Mouse (Mus musculus) ovary, adult 18-20 months (tissue): ENCODE results near the gene Ncaph2.

Experiments used
- DNase-seq: peaks from one replicate; pipeline ENCODE4 v3.0.0; 2022; ENCODE audit warnings: low spot score, mixed read lengths

Gene Ncaph2

GRCm38 (mm10) chr15:89343325-89343724 lies 12.2 kb upstream of the Ncaph2 start:
- DNase-seq: no peak

GRCm38 (mm10) chr15:89350447-89350846 lies 5.1 kb upstream of the Ncaph2 start:
- no peak for DNase-seq

DNA sequence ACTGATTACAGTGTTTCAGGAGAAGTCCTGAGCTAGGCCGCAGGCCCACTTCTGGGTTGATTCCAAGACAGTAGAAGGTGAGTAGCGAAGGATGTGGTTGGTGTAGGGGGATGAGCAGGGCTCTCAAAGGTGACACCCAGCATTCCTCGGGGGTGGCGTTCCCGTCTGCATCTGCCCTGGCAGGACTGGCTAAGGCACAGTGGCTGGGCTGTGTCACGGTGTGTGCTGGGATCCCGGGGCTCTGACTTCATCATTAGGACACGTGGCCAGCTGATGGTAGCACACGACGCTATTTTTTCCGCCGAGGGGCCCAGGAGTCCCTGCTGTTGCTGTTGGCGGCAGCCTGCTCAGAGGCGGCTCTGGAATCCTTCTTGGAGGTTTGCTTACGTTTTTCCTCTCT lies 4.2 kb upstream of the Ncaph2 start:
- DNase-seq: no peak

GRCm38 (mm10) chr15:89352054-89352453 lies 3.5 kb upstream of the Ncaph2 start:
- no peak for DNase-seq

- no peak for DNase-seq
These were observed 2.7 kb upstream of the Ncaph2 start for GRCm38 (mm10) chr15:89352795-89353194.

DNA sequence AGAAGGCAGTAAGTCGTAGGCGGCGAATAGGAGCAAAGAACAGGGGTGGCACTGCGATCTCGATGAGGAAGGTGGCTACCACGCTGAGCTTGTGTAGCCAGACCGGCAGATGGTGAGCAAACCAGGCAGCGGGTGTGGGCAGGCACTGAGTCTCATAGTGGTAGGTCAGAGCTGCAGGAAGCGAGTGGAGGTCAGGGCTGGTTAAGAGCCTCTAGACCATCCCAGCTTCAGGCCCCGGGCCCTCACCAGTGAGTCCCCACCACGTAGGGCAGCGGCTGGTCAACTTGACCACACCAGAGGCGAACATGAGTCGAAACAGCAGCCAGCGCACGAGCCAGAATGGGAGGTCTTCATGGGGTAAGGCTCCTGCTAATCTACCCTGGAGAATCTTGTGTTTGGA lies 1.7 kb upstream of the Ncaph2 start:
- DNase-seq: no peak

DNA sequence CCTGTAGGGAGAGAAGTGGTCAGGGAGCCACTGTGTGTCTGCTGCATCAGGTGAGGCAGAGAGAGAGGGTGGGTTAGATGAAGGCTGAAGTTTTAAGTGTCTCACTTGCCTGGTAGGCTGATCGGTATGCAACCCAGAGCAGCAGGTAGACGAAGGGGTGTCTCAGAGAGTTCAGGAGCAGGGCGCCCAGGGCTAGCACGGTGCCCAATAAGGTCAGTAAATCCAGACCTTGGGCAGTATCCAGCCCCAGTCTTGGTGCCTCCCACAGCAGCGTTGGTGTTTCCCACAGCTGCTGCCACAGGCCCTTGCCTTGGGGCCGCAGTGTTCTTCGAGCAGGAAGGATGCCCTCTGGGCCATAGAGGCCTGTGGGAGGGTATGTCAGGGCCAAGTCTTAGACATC lies 1.1 kb upstream of the Ncaph2 start:
- no peak for DNase-seq

- DNase-seq: peak; percentile 65
These were observed 853 bp downstream of the Ncaph2 start for GRCm38 (mm10) chr15:89356372-89356771.

GRCm38 (mm10) chr15:89358784-89359183 lies 3.3 kb downstream of the Ncaph2 start:
- DNase-seq: no peak

- no peak for DNase-seq
These were observed 7.5 kb downstream of the Ncaph2 start for GRCm38 (mm10) chr15:89363051-89363450.

GRCm38 (mm10) chr15:89365141-89365551 lies 9.6 kb downstream of the Ncaph2 start:
- no peak for DNase-seq

DNA sequence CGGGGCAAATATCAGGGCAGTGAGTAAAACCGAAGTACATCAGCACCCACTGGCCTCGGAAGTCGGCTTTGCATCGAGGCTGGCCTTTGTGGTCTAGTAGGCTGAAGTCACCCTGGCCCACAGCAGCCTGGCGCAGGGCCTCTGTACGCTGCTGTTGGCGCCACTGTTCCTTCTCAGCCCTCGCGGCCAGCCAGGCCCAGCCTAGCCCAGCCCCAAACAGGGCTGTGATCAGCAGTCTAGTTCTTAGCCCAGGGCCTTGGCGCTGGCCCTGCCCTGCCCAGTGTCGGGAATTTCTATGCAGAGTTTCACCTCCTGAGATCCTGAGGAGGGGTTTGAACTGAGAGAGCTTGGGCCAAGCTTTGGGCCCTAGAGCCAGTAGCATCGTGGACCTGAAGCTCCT lies 16.5 kb downstream of the Ncaph2 start:
- no peak for DNase-seq

DNA sequence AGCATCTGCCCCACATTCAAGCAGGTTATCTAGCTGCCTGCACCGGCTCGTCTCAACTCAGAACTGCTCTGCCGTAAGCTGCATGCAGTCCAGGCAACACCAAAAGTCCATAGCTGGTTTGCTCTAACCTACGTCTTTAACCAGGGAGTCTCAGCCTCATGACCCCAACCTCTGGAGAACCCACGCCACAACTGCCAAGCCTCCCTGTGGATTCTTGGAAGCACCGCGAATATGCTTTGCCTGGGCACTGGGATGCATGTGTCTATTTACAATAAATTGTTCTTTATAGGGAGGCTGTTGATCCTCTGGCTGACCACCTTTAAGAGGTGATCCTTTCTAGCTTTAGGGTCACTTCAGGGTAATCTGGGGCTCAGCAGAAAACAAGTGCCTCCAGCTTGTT lies 17.0 kb downstream of the Ncaph2 start:
- no peak for DNase-seq

DNA sequence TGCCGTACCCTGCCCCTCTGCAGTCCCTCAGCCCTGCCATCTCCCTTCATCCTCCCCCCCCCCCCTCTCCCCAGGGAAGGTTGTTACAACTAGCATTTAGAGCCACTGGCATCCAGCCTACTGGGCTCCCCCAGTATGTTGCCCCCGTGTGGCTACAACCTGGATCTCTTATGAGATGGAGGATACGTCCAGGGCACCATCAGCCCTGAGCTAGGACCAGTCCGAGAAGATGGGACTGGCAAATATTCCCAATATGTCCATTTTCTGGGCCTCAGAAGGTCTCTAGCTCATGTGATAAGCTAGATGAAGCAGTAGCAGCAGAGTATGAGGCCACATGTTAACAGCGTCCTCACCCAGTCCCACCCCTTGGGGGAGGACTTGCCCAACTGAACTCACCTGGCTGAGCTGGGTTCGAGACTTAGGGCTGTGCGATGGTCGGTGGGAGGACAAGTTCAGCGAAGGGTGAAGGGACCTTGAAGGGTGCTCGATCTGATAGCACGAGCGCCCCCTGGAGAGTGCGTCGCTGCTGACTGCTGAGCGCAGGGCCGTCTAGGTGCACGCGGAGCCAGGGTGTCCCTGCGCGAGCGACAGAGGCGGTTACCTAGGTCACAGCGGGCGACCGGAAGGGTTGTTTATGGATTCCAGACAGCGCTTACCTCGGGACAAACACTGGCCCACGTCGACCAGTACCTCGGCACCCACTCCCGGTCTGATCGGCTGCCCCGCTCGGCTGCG lies 17.7 kb downstream of the Ncaph2 start:
- DNase-seq: peak; percentile 63

DNA sequence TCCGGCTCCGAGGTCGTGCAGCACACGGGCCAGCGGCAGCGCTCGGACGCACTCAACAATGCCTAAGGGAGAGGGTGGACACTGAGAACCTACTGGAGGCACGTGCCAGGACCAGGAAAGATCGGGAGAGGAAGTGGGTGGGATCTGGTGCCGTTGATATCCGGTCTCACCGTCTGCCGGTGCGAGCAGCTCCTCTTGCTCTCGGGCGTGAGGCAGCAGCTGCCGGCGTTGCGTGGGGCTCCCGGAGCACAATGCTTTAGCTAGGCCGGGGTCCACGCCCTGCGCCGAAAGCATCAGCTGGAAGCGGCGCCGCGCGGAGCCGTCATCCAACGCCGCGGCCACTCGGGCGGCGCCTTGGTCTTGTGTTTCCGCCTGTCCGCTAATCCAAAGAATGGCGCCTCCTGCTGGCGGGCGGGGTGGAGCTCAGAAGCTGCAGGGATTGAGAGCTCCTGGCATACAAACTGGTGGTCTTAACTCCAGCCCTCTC lies 18.3 kb downstream of the Ncaph2 start, which contains the start of gene Sco2:
Sco2 (minus strand) TSS at position 85 of the 487 bp plus-strand sequence.
- peak; percentile 73 for DNase-seq

DNA sequence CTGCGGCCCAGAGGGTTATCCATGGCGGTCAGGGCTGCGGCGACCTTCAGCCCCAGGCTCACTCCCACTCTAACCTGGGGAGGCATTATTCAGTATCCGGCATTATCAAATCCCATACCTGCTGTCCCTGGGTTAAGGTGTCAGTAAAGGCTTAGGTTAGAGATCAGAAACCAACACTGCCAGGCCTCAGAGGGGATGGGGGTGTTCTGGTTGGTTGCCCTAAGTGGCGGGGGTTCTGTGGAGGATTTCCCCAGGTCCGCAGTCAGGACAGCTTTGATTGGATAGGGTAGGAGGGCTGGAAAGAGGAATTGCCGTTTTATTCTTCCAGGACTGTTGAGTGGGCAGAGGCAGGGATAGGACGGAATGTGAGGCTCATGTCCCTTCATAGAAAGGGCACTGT lies 18.8 kb downstream of the Ncaph2 start:
- no peak for DNase-seq

DNA sequence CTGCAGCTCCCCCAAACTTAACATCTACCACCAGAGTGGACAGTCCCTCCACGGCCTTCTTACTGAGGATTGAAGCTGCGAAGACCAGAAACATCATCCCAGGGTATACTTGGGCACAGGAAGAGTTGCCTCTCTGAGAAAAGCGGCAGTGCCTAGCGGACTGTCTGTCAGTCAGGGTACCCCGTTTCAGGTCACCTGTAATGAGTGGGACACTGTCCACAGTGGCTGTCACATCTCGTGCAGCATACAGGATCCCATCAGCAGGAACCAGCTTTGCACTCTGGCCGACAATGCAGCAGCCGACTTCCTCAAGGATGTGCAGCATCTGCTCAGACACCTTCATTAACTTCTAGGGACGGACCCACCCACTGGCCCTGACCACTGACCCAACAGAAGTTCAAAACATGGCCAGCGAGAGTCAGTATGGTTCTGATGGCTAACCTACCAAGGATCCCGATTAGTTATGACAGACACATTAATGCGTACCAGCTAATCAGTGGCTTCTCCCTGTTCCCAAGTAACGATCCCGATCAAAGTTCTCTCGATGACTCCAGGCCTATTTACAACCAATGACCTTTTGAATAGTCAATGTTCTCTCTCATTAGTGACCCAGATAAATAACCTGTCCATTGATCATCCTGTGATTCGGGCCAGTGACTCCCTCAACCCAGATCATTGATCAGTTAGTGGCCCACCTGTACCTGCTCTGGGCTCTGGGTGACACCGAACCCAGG lies 19.4 kb downstream of the Ncaph2 start:
- no peak for DNase-seq

GRCm38 (mm10) chr15:89376040-89376439 lies 20.5 kb downstream of the Ncaph2 start:
- DNase-seq: no peak

DNA sequence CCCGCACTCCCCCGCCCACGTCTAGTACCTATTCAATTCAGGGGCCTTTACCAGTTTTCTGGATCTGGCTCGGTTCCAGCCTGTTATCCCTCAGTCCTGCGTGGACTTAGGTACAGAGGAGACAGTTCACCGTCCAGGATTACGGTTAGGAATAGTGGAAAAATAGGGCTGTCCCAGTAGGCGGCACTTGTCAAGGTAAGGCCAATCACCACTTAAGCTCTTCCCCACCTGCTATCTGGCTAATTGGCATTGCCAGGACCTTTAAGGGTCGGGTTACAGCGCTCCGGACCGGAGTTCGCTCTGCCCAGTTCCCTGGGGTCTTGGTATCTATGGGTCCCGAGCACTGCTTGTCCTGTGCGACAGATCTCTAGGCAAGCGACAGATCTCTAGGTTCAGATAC lies 21.4 kb downstream of the Ncaph2 start, which contains the start of gene Tymp:
Tymp (minus strand) TSS at position 83 of the 400 bp plus-strand sequence.
- no peak for DNase-seq

- no peak for DNase-seq
These were observed 21.8 kb downstream of the Ncaph2 start for GRCm38 (mm10) chr15:89377362-89377761.

DNA sequence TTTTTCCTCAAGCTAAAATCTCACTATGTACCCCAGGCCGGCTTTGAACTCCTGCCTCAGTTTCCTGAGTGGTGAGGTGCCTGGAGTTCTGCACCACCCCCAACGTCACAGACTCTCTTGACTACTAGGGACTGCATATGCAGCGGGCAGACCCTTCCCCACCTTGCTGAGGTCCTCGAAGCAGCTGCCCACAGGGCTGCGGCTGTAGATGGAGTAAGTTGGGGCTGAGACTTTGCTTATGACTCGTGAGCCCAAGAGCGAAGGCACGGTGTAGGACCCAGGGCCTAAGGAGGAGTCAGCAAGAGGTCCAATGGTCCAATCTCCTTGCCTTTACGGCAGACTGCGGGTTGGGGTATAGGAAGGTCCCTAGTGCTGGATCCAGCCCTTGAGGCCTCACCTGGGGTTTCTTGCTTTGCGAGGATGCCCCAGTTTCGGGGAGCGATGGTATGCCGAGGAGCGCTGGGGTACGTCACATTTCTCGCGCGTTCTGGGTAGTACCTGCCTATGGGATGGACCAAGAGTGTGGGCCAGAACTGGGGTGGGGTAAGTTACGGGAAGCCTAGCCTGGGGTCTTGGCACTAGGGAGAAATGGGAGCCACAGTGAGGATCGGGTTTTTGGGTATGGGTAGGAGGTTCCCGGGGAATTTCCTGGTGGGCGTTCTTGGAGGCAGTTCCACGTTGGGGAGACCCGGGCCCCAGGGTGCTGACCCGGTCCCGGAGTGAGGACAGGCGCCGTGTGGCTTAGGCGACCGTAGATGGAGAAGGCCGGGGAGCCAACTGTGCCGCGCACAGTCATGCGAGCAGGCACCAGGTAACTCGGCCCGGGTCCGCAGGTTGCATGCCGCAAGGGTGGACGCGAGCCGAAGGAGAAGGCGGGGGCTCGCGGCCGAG lies 22.7 kb downstream of the Ncaph2 start:
- no peak for DNase-seq

DNA sequence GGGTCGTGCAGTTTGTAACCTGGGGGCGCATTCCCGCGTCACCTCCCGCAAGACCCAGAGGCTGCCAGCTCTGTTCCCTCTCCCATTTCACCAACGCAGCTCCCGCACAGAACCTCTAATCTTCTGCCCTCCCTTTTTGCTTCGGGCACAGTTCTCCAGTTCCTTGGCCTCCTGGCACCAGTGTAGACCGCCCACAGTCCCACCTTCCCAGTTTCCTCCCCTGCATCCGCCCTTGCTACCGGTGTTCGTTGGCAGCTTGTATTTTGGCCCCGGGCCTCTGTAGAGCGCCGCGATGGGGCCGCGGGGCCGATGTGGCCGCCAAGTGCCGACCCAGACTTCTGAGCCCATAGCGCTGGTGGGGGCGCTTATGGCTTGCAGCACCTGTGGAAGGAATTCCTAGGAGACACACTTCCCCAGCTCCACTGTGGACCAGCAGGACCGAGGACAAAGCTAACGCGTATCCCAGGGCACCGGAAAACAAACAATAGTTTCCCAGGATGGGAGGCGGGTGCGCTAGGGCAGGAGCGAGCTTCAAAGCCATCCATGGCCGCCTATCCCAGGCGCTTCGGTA lies 23.4 kb downstream of the Ncaph2 start, which contains the start of gene Odf3b:
Odf3b (minus strand) TSS at position 452 of the 571 bp plus-strand sequence.
- no peak for DNase-seq
